Mouse (Mus musculus) intestine, embryonic 15.5 days (tissue): Measurements from ENCODE around the gene Ctnna3. TPM values are rescaled to one million over a fixed set of nuclear protein-coding genes. Genes with fewer than 3 reads are reported as not detected.

Experiments
- ATAC-seq: fragments of 200-750 bp; cut with Nextera tagmentation; 2 replicates; pipeline ENCODE4 v1.8.0; 2017; ENCODE audit warnings: moderate TSS enrichment, moderate library complexity
- H3K27ac ChIP-seq: fragments of 300-500 bp; sonication (generic); 2 replicates; pipeline ENCODE4 v1.5.1; 2015; ENCODE audit warnings: mild to moderate bottlenecking, inconsistent platforms
- H3K27me3 ChIP-seq: fragments of 300-500 bp; sonication (generic); replicated peaks from 2 replicates; pipeline ENCODE4 v1.6.1; 2015; ENCODE audit warnings: inconsistent platforms
- H3K36me3 ChIP-seq: fragments of 300-500 bp; sonication (generic); 2 replicates; pipeline ENCODE4 v1.6.1; 2015; ENCODE audit warnings: inconsistent platforms
- H3K4me1 ChIP-seq: fragments of 300-500 bp; sonication (generic); replicated peaks from 2 replicates; pipeline ENCODE4 v1.6.1; 2015; ENCODE audit warnings: inconsistent platforms
- H3K4me2 ChIP-seq: fragments of 300-500 bp; sonication (generic); replicated peaks from 2 replicates; pipeline ENCODE4 v1.6.1; 2015; ENCODE audit warnings: mild to moderate bottlenecking, inconsistent platforms
- H3K4me3 ChIP-seq: fragments of 300-500 bp; sonication (generic); replicated peaks from 2 replicates; pipeline ENCODE4 v1.5.1; 2015; ENCODE audit warnings: inconsistent platforms
- H3K9ac ChIP-seq: fragments of 300-500 bp; sonication (generic); 2 replicates; pipeline ENCODE4 v1.6.1; 2015; ENCODE audit warnings: inconsistent platforms
- H3K9me3 ChIP-seq: fragments of 300-500 bp; sonication (generic); 2 replicates; pipeline ENCODE4 v1.6.1; 2016; ENCODE audit warnings: inconsistent platforms
- WGBS: fragments of 180-500 bp; shearing (Covaris S2); methylation state at CpG from one replicate; pipeline ENCODE4 v1.1.7; 2015; 5-methylcytosine and 5-hydroxymethylcytosine counted together
- polyA plus RNA-seq: library from polyadenylated mRNA; unstranded; fragments of >200 nt; fragmentation: Nextera tagmentation; extraction: Ambion mirVana; gene quantifications from 2 replicates; pipeline ENCODE4 v1.2.1, GENCODE M21; 2015

Gene Ctnna3
- polyA plus RNA-seq, 1 experiment from 2014 or later: 0.98 TPM

DNA sequence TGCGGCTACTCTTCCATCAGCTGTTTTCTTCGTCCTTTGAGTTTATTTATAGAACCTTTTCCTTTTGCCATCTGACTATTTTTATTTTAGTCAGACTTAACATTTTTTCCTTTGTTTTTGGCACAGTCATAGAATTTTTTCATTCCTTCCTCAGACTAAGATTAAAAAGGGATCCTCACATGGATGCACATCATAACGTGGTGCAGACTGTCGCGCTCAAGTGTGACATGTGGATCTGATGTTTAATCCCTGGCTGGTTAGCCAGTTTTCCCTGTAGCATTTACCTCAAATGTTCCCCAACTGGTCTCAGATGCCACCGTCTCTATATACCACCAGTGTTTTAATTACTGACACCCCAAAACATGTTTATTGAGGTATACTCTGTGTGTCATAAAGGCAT, 246.4 kb downstream of the Ctnna3 start:
- Histone ChIP-seq H3K4me2 (no peak overlapping the region), H3K27me3 (no peaks in the 10 kb centered on the region), H3K9me3 (no peaks in the 10 kb centered on the region), H3K9ac (no peak overlapping the region), H3K4me1 (no peaks in the 10 kb centered on the region), H3K27ac (no peak overlapping the region), H3K4me3 (no peak overlapping the region), H3K36me3 (no peaks in the 10 kb centered on the region)
- no peak for ATAC-seq
- whole genome bisulfite sequencing: 86% methylated on average over 6 of the region's 6 CpGs

DNA sequence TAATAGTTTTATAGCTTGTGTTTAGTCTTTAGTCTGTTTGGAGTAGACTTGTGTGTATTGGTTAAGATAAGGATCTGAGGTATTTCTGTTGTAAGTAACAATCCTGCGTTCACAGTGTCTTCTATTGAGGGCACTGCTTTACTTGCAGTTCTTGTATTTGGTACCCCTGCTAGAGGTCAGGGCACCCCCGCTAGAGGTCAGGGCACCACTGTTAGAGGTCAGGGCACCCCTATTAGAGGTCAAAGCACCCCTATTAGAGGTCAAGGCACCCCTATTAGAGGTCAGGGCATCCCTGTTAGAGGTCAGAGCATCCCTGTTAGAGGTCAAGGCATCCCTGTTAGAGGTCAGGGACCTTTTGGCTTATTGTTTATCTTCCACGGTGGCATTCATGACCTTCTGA, 259.3 kb downstream of the Ctnna3 start:
- H3K36me3 ChIP-seq: no peaks in the 10 kb centered on the region
- 31% methylated on average over 3 of the region's 3 CpGs for WGBS
- no peak overlapping the region for H3K4me3 ChIP-seq
- no peak overlapping the region for H3K27ac ChIP-seq
- H3K4me1 ChIP-seq: no peaks in the 10 kb centered on the region
- H3K9ac ChIP-seq: no peak overlapping the region
- no peak for ATAC-seq
- H3K27me3 ChIP-seq: no peaks in the 10 kb centered on the region
- H3K9me3 ChIP-seq: no peaks in the 10 kb centered on the region
- no peak overlapping the region for H3K4me2 ChIP-seq

GRCm38 (mm10) chr10:63689651-63690050, 259.8 kb downstream of the Ctnna3 start:
- Histone ChIP-seq H3K4me1 (no peaks in the 10 kb centered on the region), H3K27me3 (no peaks in the 10 kb centered on the region), H3K9ac (no peak overlapping the region), H3K4me2 (no peak overlapping the region), H3K36me3 (no peaks in the 10 kb centered on the region), H3K9me3 (no peaks in the 10 kb centered on the region), H3K27ac (no peak overlapping the region), H3K4me3 (no peak overlapping the region)
- WGBS: 63% methylated on average over 4 of the region's 4 CpGs
- ATAC-seq: no peak

GRCm38 (mm10) chr10:63692039-63692438, 262.1 kb downstream of the Ctnna3 start:
- H3K27ac ChIP-seq: no peak overlapping the region
- 49% methylated on average over 3 of the region's 3 CpGs for WGBS
- H3K4me1 ChIP-seq: no peaks in the 10 kb centered on the region
- no peaks in the 10 kb centered on the region for H3K27me3 ChIP-seq
- H3K9me3 ChIP-seq: no peaks in the 10 kb centered on the region
- ATAC-seq: no peak
- H3K9ac ChIP-seq: no peak overlapping the region
- no peak overlapping the region for H3K4me2 ChIP-seq
- no peaks in the 10 kb centered on the region for H3K36me3 ChIP-seq
- H3K4me3 ChIP-seq: no peak overlapping the region

GRCm38 (mm10) chr10:63710211-63710610, 280.3 kb downstream of the Ctnna3 start:
- 93% methylated on average over 6 of the region's 6 CpGs for WGBS
- no peak for ATAC-seq
- no peak overlapping the region for H3K27ac ChIP-seq
- H3K9ac ChIP-seq: no peak overlapping the region
- no peaks in the 10 kb centered on the region for H3K9me3 ChIP-seq
- no peaks in the 10 kb centered on the region for H3K27me3 ChIP-seq
- no peak overlapping the region for H3K4me3 ChIP-seq
- no peaks in the 10 kb centered on the region for H3K36me3 ChIP-seq
- no peak overlapping the region for H3K4me2 ChIP-seq
- no peaks in the 10 kb centered on the region for H3K4me1 ChIP-seq

DNA sequence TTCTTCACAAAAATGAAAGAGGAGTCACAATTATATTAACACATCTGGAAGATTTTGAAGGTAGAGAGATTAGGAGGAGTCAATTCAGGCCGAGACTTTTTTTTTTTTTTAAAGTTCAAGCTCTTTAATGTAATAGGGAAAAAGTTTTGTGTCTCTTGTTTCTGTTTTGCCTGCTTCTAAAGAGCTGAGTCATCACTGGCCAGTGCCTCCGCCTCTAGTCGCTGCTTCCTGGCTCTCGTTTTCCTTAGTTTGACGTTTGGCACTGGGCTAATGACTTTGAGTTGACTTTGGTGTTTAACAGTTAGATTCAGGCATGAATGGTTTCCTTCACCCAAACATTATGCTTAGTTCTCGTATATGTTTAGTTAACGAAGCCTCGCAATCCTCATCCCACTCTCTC, 282.6 kb downstream of the Ctnna3 start:
- no peak overlapping the region for H3K27ac ChIP-seq
- no peak overlapping the region for H3K9ac ChIP-seq
- H3K4me2 ChIP-seq: no peak overlapping the region
- no peaks in the 10 kb centered on the region for H3K4me1 ChIP-seq
- WGBS: 46% methylated on average over 8 of the region's 8 CpGs
- no peaks in the 10 kb centered on the region for H3K36me3 ChIP-seq
- ATAC-seq: no peak
- no peak overlapping the region for H3K4me3 ChIP-seq
- no peaks in the 10 kb centered on the region for H3K9me3 ChIP-seq
- H3K27me3 ChIP-seq: no peaks in the 10 kb centered on the region

DNA sequence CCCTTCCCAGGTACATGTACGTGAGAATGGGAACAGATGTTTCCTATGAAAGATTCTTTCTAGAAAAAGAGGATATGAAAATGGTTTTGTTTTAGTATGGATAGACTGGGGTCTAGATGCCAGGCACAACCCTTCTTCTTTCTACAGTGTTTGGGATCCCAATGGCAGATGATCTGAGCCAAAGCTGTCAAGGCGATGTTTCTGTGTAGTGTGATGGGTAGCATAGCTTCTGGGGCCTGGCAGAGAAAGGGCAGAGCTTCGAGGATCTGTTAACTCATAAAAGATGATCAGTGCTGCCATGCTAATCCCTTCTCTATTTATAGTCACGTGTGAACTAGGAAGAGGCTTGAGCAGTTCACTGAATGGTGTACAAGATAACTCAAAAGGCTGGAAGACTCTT, 284.3 kb downstream of the Ctnna3 start:
- Histone ChIP-seq H3K4me2 (no peak overlapping the region), H3K4me1 (no peaks in the 10 kb centered on the region), H3K27me3 (no peaks in the 10 kb centered on the region), H3K9ac (no peak overlapping the region), H3K27ac (no peak overlapping the region), H3K9me3 (no peaks in the 10 kb centered on the region), H3K36me3 (no peaks in the 10 kb centered on the region), H3K4me3 (no peak overlapping the region)
- no peak for ATAC-seq
- 65% methylated on average over 4 of the region's 4 CpGs for WGBS

GRCm38 (mm10) chr10:63768871-63769270, 339.0 kb downstream of the Ctnna3 start:
- ATAC-seq: no peak
- no peaks in the 10 kb centered on the region for H3K27me3 ChIP-seq
- whole genome bisulfite sequencing: 86% methylated on average over 10 of the region's 10 CpGs

GRCm38 (mm10) chr10:63771656-63772055, 341.8 kb downstream of the Ctnna3 start:
- no peaks in the 10 kb centered on the region for H3K27me3 ChIP-seq
- H3K4me1 ChIP-seq: no peaks in the 10 kb centered on the region
- 73% methylated on average over 7 of the region's 7 CpGs for WGBS
- no peaks in the 10 kb centered on the region for H3K36me3 ChIP-seq
- no peak for ATAC-seq
- H3K9ac ChIP-seq: no peak overlapping the region
- H3K4me3 ChIP-seq: no peak overlapping the region
- H3K9me3 ChIP-seq: no peaks in the 10 kb centered on the region
- no peak overlapping the region for H3K27ac ChIP-seq
- no peak overlapping the region for H3K4me2 ChIP-seq

More at GRCm38 (mm10) chr10:63768871-63769270, 339.0 kb downstream of the Ctnna3 start:
- no peaks in the 10 kb centered on the region for H3K9me3 ChIP-seq
- no peak overlapping the region for H3K4me3 ChIP-seq
- no peaks in the 10 kb centered on the region for H3K36me3 ChIP-seq
- no peak overlapping the region for H3K27ac ChIP-seq
- H3K4me1 ChIP-seq: no peaks in the 10 kb centered on the region
- no peak overlapping the region for H3K9ac ChIP-seq
- no peak overlapping the region for H3K4me2 ChIP-seq

GRCm38 (mm10) chr10:63772074-63772473, 342.2 kb downstream of the Ctnna3 start:
- no peaks in the 10 kb centered on the region for H3K27me3 ChIP-seq
- no peaks in the 10 kb centered on the region for H3K4me1 ChIP-seq
- H3K9me3 ChIP-seq: no peaks in the 10 kb centered on the region
- no peak for ATAC-seq
- H3K36me3 ChIP-seq: no peaks in the 10 kb centered on the region
- H3K4me3 ChIP-seq: no peak overlapping the region
- H3K9ac ChIP-seq: no peak overlapping the region
- no peak overlapping the region for H3K4me2 ChIP-seq
- WGBS: 89% methylated on average over 10 of the region's 10 CpGs
- H3K27ac ChIP-seq: no peak overlapping the region

DNA sequence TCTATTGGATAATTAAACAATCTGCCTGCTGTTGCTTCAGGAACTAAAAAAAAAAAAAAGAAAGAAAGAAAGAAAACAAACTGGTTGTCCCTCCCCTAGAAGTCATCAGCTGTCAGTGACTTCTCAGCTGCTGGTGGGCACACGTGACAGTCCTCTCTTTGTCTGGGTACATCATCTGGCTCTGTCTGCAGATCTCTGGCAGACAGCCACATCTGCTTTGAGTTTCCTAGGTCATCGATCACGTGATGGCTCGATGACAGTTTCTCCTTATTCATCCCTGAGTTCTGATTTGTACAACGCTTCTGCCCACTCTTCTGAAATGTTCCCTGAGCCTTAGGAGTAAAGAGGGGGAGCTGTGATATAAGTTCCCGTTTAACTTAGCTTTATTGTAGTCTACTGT, 352.1 kb downstream of the Ctnna3 start:
- no peak overlapping the region for H3K9ac ChIP-seq
- no peak overlapping the region for H3K4me3 ChIP-seq
- no peaks in the 10 kb centered on the region for H3K27me3 ChIP-seq
- H3K9me3 ChIP-seq: no peaks in the 10 kb centered on the region
- H3K36me3 ChIP-seq: no peaks in the 10 kb centered on the region
- WGBS: 86% methylated on average over 6 of the region's 6 CpGs
- H3K4me1 ChIP-seq: no peaks in the 10 kb centered on the region
- H3K27ac ChIP-seq: no peak overlapping the region
- H3K4me2 ChIP-seq: no peak overlapping the region
- ATAC-seq: no peak

DNA sequence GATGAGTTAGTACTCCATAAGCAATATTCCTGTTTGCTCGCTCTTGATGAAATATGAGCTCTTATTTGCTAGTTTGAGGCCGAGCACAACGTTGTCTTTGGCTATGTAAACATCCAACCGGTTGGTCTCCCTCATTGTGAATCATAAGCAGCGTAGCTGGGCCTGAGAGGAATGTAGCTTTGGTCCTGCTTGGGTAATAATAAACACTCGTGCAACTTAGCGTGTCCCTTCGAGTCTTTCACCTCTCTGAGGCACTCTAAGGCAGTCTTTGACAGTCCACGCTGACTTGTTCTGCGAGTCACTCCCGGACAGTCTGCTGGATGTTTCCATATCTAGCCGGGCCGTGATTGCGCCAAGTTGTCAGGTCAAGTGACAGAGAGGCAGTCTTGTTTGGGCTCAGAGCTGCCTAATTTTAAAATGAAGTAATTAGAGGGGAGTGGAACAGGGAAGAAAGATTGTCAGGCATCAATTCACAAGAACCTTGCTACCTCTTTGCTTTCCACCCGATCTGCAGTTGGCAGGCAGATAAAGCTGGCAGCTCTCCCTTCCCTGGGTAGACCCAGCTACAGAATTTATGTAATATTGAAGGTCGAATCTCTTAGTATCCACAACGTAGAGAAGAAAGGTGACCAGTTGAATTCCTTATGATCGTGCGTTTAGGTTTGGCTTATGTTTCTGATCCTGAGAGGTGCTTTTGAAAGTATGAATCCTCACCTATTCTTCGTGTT, 355.1 kb downstream of the Ctnna3 start:
- WGBS: 61% methylated on average over 20 of the region's 20 CpGs
- Histone ChIP-seq H3K36me3 (no peaks in the 10 kb centered on the region), H3K9me3 (no peaks in the 10 kb centered on the region), H3K27me3 (no peaks in the 10 kb centered on the region), H3K27ac (no peak overlapping the region), H3K9ac (no peak overlapping the region), H3K4me1 (no peaks in the 10 kb centered on the region), H3K4me2 (no peak overlapping the region), H3K4me3 (no peak overlapping the region)
- no peak for ATAC-seq

GRCm38 (mm10) chr10:63786390-63786789, 356.5 kb downstream of the Ctnna3 start:
- 78% methylated on average over 7 of the region's 7 CpGs for WGBS
- H3K4me3 ChIP-seq: no peak overlapping the region

More at GRCm38 (mm10) chr10:63786390-63786789, 356.5 kb downstream of the Ctnna3 start:
- H3K27me3 ChIP-seq: no peaks in the 10 kb centered on the region
- H3K4me1 ChIP-seq: no peaks in the 10 kb centered on the region
- ATAC-seq: no peak
- no peak overlapping the region for H3K9ac ChIP-seq
- H3K36me3 ChIP-seq: no peaks in the 10 kb centered on the region
- no peak overlapping the region for H3K27ac ChIP-seq
- H3K4me2 ChIP-seq: no peak overlapping the region
- H3K9me3 ChIP-seq: no peaks in the 10 kb centered on the region
